Comparison of ENCODE assay signal across 25 mouse cellular contexts in genomic region chr15:99431504-99431903, GRCm38 (mm10). TPM values are rescaled to one million over a fixed set of nuclear protein-coding genes. Genes with fewer than 3 reads are reported as not detected.
A peak's percentile ranks its signal among the peaks of the same experiment; 100 is the strongest.
DNase-seq lines count a peak whose midpoint lies in the region; ATAC-seq and TF ChIP-seq lines count a peak whose summit lies in the region.
"Had no signal": no experiment of that assay in that cellular context is flagged by ENCODE, and none has a peak within 500 bp of the region (broad histone marks: within the 10 kb centered on the region; RNA-seq: fewer than 3 reads in every experiment).

No protein-coding gene starts in this region.

- TF ChIP-seq EP300 in CH12.LX (IDR thresholded peaks at IDR 0.05; ENCODE audit: low read length) = 0 out of 2 replicates have a peak, but pooled peaks have one; percentile 9

- dilution Hi-C loops in CH12.LX (cut with MboI; ENCODE audit: extremely low pct_ligation_motif_present, extremely low pct_unique_long_range_greater_than_20kb, low sequenced_read_pairs) = no loop called here

- in situ Hi-C loops in CH12.LX (cut with MboI; ENCODE audit: low pct_ligation_motif_present, low pct_unique_long_range_greater_than_20kb, low sequenced_read_pairs) = no loop called here

- TF ChIP-seq RAD21 in CH12.LX (IDR thresholded peaks at IDR 0.05; ENCODE audit: low read depth, low read length) = no peak

- no peak for ATAC-seq in heart, embryonic 12.5 days (ENCODE audit: insufficient number of reproducible peaks, low FRiP score)
- no peak for ATAC-seq in kidney, embryonic 15.5 days (replicated peaks; ENCODE audit: low FRiP score)
- no peak for ATAC-seq in forebrain, embryonic 11.5 days (replicated peaks; ENCODE audit: low FRiP score)
- ATAC-seq: hindbrain, embryonic 16.5 days; intestine, embryonic 15.5 days; liver, postnatal 0 days; midbrain, embryonic 16.5 days had no signal

- H3K4me2 ChIP-seq in heart, embryonic 12.5 days = no peak overlapping the region
- no peak overlapping the region for H3K4me2 ChIP-seq in kidney, embryonic 15.5 days
- no peak overlapping the region for H3K4me2 ChIP-seq in CH12.LX (ENCODE audit: insufficient read depth, low read depth, poor library complexity, severe bottlenecking)
- no peak overlapping the region for H3K4me2 ChIP-seq in forebrain, embryonic 11.5 days (ENCODE audit: low read depth, low read length, severe bottlenecking)
- H3K4me2 ChIP-seq: forebrain, embryonic 12.5 days; intestine, embryonic 15.5 days; liver, embryonic 11.5 days; neural tube, embryonic 15.5 days had no signal

- TF ChIP-seq CTCF in C2C12 (IDR thresholded peaks at IDR 0.05; ENCODE audit: control insufficient read depth, insufficient read depth, insufficient read length) (no peak), CH12.LX (conservative IDR thresholded peaks at IDR 0.05 in 1 of 2, IDR thresholded peaks at IDR 0.05 in 1 of 2; ENCODE audit: low read depth in 2 of 2, low read length in 2 of 2) (no peak)

- H3K4me1 ChIP-seq in heart, embryonic 12.5 days (replicated peaks) = peaks cover 74% of the 10 kb centered on the region
- H3K4me1 ChIP-seq in heart, embryonic 10.5 days = peaks cover 88% of the 10 kb centered on the region
- H3K4me1 ChIP-seq in kidney, embryonic 15.5 days = peaks cover 71% of the 10 kb centered on the region
- H3K4me1 ChIP-seq in CH12.LX (ENCODE audit: control insufficient read depth in 1 of 2, insufficient read depth in 2 of 2) = peaks cover 6 to 31% of the 10 kb centered on the region in 2 experiments; a peak in 3 of 4 replicates
- H3K4me1 ChIP-seq in forebrain, embryonic 11.5 days (replicated peaks; ENCODE audit: control insufficient read depth, insufficient read depth, low read length) = peaks cover 2% of the 10 kb centered on the region; the same call in 1 of the 2 replicates

- H3K79me3 ChIP-seq in C2C12 (ENCODE audit: low read depth) = peaks cover 3% of the 10 kb centered on the region

- H3ac ChIP-seq in C2C12 (ENCODE audit: control insufficient read depth, insufficient read length, low read depth) = no peak overlapping the region

- H3K79me2 ChIP-seq in C2C12 (ENCODE audit: control insufficient read depth, insufficient read depth) = peaks cover 1% of the 10 kb centered on the region
- H3K79me2 ChIP-seq in CH12.LX (replicated peaks; ENCODE audit: control insufficient read depth, extremely low read depth, insufficient read depth, poor library complexity, severe bottlenecking) = no peaks in the 10 kb centered on the region

- H3K9me3 ChIP-seq in heart, embryonic 12.5 days (replicated peaks) = no peaks in the 10 kb centered on the region
- no peaks in the 10 kb centered on the region for H3K9me3 ChIP-seq in heart, embryonic 10.5 days
- no peaks in the 10 kb centered on the region for H3K9me3 ChIP-seq in kidney, embryonic 15.5 days (replicated peaks)
- H3K9me3 ChIP-seq in CH12.LX (replicated peaks; ENCODE audit: low read length) = no peaks in the 10 kb centered on the region
- H3K9me3 ChIP-seq in forebrain, embryonic 11.5 days (ENCODE audit: control insufficient read depth, low read length) = no peaks in the 10 kb centered on the region
- H3K9me3 ChIP-seq: forebrain, embryonic 12.5 days; hindbrain, embryonic 10.5 days; intestine, embryonic 15.5 days; midbrain, embryonic 10.5 days; neural tube, embryonic 15.5 days had no signal

- no peak overlapping the region for H3K9ac ChIP-seq in heart, embryonic 12.5 days
- no peak overlapping the region for H3K9ac ChIP-seq in kidney, embryonic 15.5 days
- H3K9ac ChIP-seq in CH12.LX (ENCODE audit: insufficient read depth, low read depth) = no peak overlapping the region
- no peak overlapping the region for H3K9ac ChIP-seq in forebrain, embryonic 11.5 days (ENCODE audit: low read length)
- H3K9ac ChIP-seq: forebrain, embryonic 12.5 days; intestine, embryonic 15.5 days; liver, postnatal 0 days; neural tube, embryonic 15.5 days had no signal

- 49% methylated on average over 7 of the region's 7 CpGs for WGBS in heart, embryonic 12.5 days
- 60% methylated on average over 7 of the region's 7 CpGs for WGBS in heart, embryonic 10.5 days
- 55% methylated on average over 7 of the region's 7 CpGs for WGBS in kidney, embryonic 15.5 days
- WGBS in forebrain, embryonic 11.5 days = 89% methylated on average over 7 of the region's 7 CpGs

- peaks cover 42% of the 10 kb centered on the region for H3K36me3 ChIP-seq in heart, embryonic 12.5 days
- H3K36me3 ChIP-seq in heart, embryonic 10.5 days = peaks cover 62% of the 10 kb centered on the region
- peaks cover 60% of the 10 kb centered on the region for H3K36me3 ChIP-seq in kidney, embryonic 15.5 days
- H3K36me3 ChIP-seq in C2C12 (ENCODE audit: control insufficient read depth, insufficient read depth) (peaks cover 43% of the 10 kb centered on the region), CH12.LX (replicated peaks in 1 of 2; ENCODE audit: control insufficient read depth in 1 of 2, insufficient read depth in 1 of 2, low read length in 1 of 2) (peaks cover 4 to 63% of the 10 kb centered on the region in 2 experiments)
- H3K36me3 ChIP-seq in forebrain, embryonic 11.5 days (ENCODE audit: control insufficient read depth, insufficient read depth, low read length) = peaks cover 3% of the 10 kb centered on the region; the same call in 1 of the 2 replicates

- 0 out of 2 replicates have a peak overlapping the region, but pooled peaks have one; percentile 19 for H3K27ac ChIP-seq in heart, embryonic 12.5 days (ENCODE audit: poor library complexity, severe bottlenecking)
- no peak overlapping the region; the same call in 1 of the 2 replicates for H3K27ac ChIP-seq in heart, embryonic 10.5 days
- H3K27ac ChIP-seq in kidney, embryonic 15.5 days = peak overlapping the region; percentile 78
- no peak overlapping the region for H3K27ac ChIP-seq in CH12.LX (ENCODE audit: insufficient read depth, low read depth)
- H3K27ac ChIP-seq in forebrain, embryonic 11.5 days (ENCODE audit: low read depth, low read length) = no peak overlapping the region
- H3K27ac ChIP-seq: forebrain, embryonic 12.5 days; hindbrain, embryonic 10.5 days; intestine, embryonic 15.5 days; left cerebral cortex, adult 2 months; macrophage; midbrain, embryonic 10.5 days; neural tube, embryonic 15.5 days had no signal

- no peak overlapping the region for H3K4me3 ChIP-seq in heart, embryonic 12.5 days
- no peak overlapping the region for H3K4me3 ChIP-seq in heart, embryonic 10.5 days
- no peak overlapping the region for H3K4me3 ChIP-seq in kidney, embryonic 15.5 days (replicated peaks)
- H3K4me3 ChIP-seq in C2C12 (ENCODE audit: insufficient read depth, poor library complexity, severe bottlenecking) (no peak overlapping the region), CH12.LX (replicated peaks in 1 of 3; ENCODE audit: low read depth in 2 of 3, low read length in 2 of 3, poor library complexity in 1 of 3) (no peak overlapping the region)
- no peak overlapping the region for H3K4me3 ChIP-seq in forebrain, embryonic 11.5 days (ENCODE audit: low read depth, low read length)
- H3K4me3 ChIP-seq: forebrain, embryonic 12.5 days; hindbrain, embryonic 10.5 days; intestine, embryonic 15.5 days; left cerebral cortex, adult 2 months; midbrain, embryonic 10.5 days; neural tube, embryonic 15.5 days had no signal

- TF ChIP-seq POLR2A in CH12.LX (IDR thresholded peaks at IDR 0.05; ENCODE audit: low read depth, low read length) = no peak

- H3K27me3 ChIP-seq in heart, embryonic 12.5 days (replicated peaks) = no peaks in the 10 kb centered on the region
- H3K27me3 ChIP-seq in heart, embryonic 10.5 days (ENCODE audit: insufficient read depth, poor library complexity, severe bottlenecking) = no peaks in the 10 kb centered on the region
- H3K27me3 ChIP-seq in kidney, embryonic 15.5 days = no peaks in the 10 kb centered on the region
- H3K27me3 ChIP-seq in C2C12 (ENCODE audit: control insufficient read depth, insufficient read depth, insufficient read length) (no peaks in the 10 kb centered on the region), CH12.LX (replicated peaks) (no peaks in the 10 kb centered on the region)
- no peaks in the 10 kb centered on the region for H3K27me3 ChIP-seq in forebrain, embryonic 11.5 days (ENCODE audit: control insufficient read depth, insufficient read depth, low read length)
- H3K27me3 ChIP-seq: forebrain, embryonic 12.5 days; intestine, embryonic 15.5 days; neural tube, embryonic 15.5 days had no signal

- no peak for DNase-seq in heart, embryonic 10.5 days (ENCODE audit: low spot score)
- no peak for DNase-seq in kidney, adult 8-10 months
- DNase-seq in CH12.LX (ENCODE audit: extremely low read depth) = no peak
- DNase-seq in neural tube, embryonic 10.5 days (ENCODE audit: extremely low spot score, low spot score) = no peak
- no peak for DNase-seq in forebrain, embryonic 11.5 days (ENCODE audit: low spot score)
- DNase-seq: adrenal gland, postnatal 25 days; cerebellum, adult 9-10 months; kidney, postnatal 10 days; liver, postnatal 0 days; right cerebral cortex, adult 18-20 months; right cerebral cortex, postnatal 4 days; thymus, postnatal 25 days had no signal

RNA-seq across cellular contexts. Expression of gene Nckap5l, which starts 26.0 kb away (rescaled TPM):
- polyA plus RNA-seq in heart, embryonic 12.5 days (2016; fragmentation: Nextera tagmentation; extraction: Ambion mirVana) = 11.4 and 12.0 TPM in 2 replicates
- 10.7 and 12.8 TPM in 2 replicates for polyA plus RNA-seq in heart, embryonic 10.5 days (2016; fragmentation: Nextera tagmentation; extraction: Ambion mirVana)
- polyA plus RNA-seq in kidney, embryonic 15.5 days (2015; fragmentation: Nextera tagmentation; extraction: Ambion mirVana) = 9.5 and 11.1 TPM in 2 replicates
- polyA plus RNA-seq in C2C12 (2012; fragmentation: generic; extraction: Trizol) = 17.7 TPM
- 0.88 and 0.89 TPM in 2 replicates for total RNA-seq in CH12.LX (2012; rRNA removed)
- total RNA-seq in CH12.LX (2014; rRNA removed) = 0.45 and 0.75 TPM in 2 replicates
- 6.6 and 6.8 TPM in 2 replicates for polyA plus RNA-seq in CH12.LX (2012; ENCODE audit: insufficient read length, low read depth)
- polyA plus RNA-seq in forebrain, embryonic 11.5 days (2014; fragmentation: Nextera tagmentation; extraction: Ambion mirVana) = 12.0 and 12.2 TPM in 2 replicates

RNA-seq across cellular contexts. Expression of gene Tmbim6, which starts 38.8 kb away (rescaled TPM):
- polyA plus RNA-seq in heart, embryonic 12.5 days (2016; fragmentation: Nextera tagmentation; extraction: Ambion mirVana) = 251 and 253 TPM in 2 replicates
- polyA plus RNA-seq in heart, embryonic 10.5 days (2016; fragmentation: Nextera tagmentation; extraction: Ambion mirVana) = 295 and 308 TPM in 2 replicates
- 502 and 516 TPM in 2 replicates for polyA plus RNA-seq in kidney, embryonic 15.5 days (2015; fragmentation: Nextera tagmentation; extraction: Ambion mirVana)
- polyA plus RNA-seq in C2C12 (2012; fragmentation: generic; extraction: Trizol) (372 TPM), CH12.LX (2012; ENCODE audit: insufficient read length, low read depth) (313 and 329 TPM in 2 replicates)
- total RNA-seq in CH12.LX (2012; rRNA removed) (223 and 268 TPM in 2 replicates), CH12.LX (2014; rRNA removed) (260 and 269 TPM in 2 replicates)
- 229 and 267 TPM in 2 replicates for polyA plus RNA-seq in forebrain, embryonic 11.5 days (2014; fragmentation: Nextera tagmentation; extraction: Ambion mirVana)

RNA-seq across cellular contexts. Expression of gene Bcdin3d, which starts 43.0 kb away (rescaled TPM):
- polyA plus RNA-seq in heart, embryonic 12.5 days (2016; fragmentation: Nextera tagmentation; extraction: Ambion mirVana) = 11.3 and 12.2 TPM in 2 replicates
- polyA plus RNA-seq in heart, embryonic 10.5 days (2016; fragmentation: Nextera tagmentation; extraction: Ambion mirVana) = 11.8 and 13.7 TPM in 2 replicates
- polyA plus RNA-seq in kidney, embryonic 15.5 days (2015; fragmentation: Nextera tagmentation; extraction: Ambion mirVana) = 15.6 and 17.3 TPM in 2 replicates
- polyA plus RNA-seq in C2C12 (2012; fragmentation: generic; extraction: Trizol) (12.4 TPM), CH12.LX (2012; ENCODE audit: insufficient read length, low read depth) (13.8 and 16.1 TPM in 2 replicates)
- total RNA-seq in CH12.LX (2012; rRNA removed) (13.4 and 14.2 TPM in 2 replicates), CH12.LX (2014; rRNA removed) (13.8 and 15.3 TPM in 2 replicates)
- polyA plus RNA-seq in forebrain, embryonic 11.5 days (2014; fragmentation: Nextera tagmentation; extraction: Ambion mirVana) = 20.0 and 21.5 TPM in 2 replicates

Comparison
In these comparisons a context has a peak if more than half of its experiments do, and no peak if none do; other contexts are left out.
1. H3K27ac ChIP-seq: peak in heart, embryonic 12.5 days (single experiment) and kidney, embryonic 15.5 days (single experiment); none in heart, embryonic 10.5 days (single experiment), CH12.LX (single experiment) and forebrain, embryonic 11.5 days (single experiment).